Mouse (Mus musculus) kidney, adult 2 months (tissue): ENCODE results near the gene Tmem233.

ENCODE experiments used
- CTCF ChIP-seq: fragments of 200-500 bp; conservative IDR thresholded peaks from 2 replicates; pipeline ENCODE4 v1.5.1; 2011; ENCODE audit warnings: low read depth, mild to moderate bottlenecking, control low read depth, low read length, moderate library complexity, mixed read lengths; ENCODE audit not compliant: insufficient read depth, insufficient read length
- POLR2A ChIP-seq: fragments of 200-500 bp; IDR thresholded peaks from one replicate; pipeline ENCODE4 v1.6.1; 2011; ENCODE audit warnings: low read depth, low read length, control low read depth

GRCm38 (mm10) chr5:116082241-116082900, 673 bp downstream of the Tmem233 start:
- no peak for TF ChIP-seq CTCF
- no peak for TF ChIP-seq POLR2A
